In genomic region chr16:4270911-4271310, GRCm38 (mm10) we compare ENCODE assay signal across 10 mouse cellular contexts. TPM values are rescaled to one million over a fixed set of nuclear protein-coding genes. Genes with fewer than 3 reads are reported as not detected.
A peak's percentile ranks its signal among the peaks of the same experiment; 100 is the strongest.
DNase-seq lines count a peak whose midpoint lies in the region; ATAC-seq and TF ChIP-seq lines count a peak whose summit lies in the region.
"Had no signal": no experiment of that assay in that cellular context is flagged by ENCODE, and none has a peak within 500 bp of the region (broad histone marks: within the 10 kb centered on the region; RNA-seq: fewer than 3 reads in every experiment).

No protein-coding gene starts in this region.

- DNase-seq in forebrain, postnatal 0 days, result peak; percentile 26
- peak; percentile 73 for DNase-seq in kidney, postnatal 0 days (ENCODE audit: low spot score)
- no peak for DNase-seq in kidney, postnatal 10 days
- peak; percentile 77 for DNase-seq in Patski (ENCODE audit: low read depth, low spot score)
- DNase-seq in kidney, postnatal 14 days, result peak; percentile 24
- no peak for DNase-seq in frontal cortex, adult 2 months (ENCODE audit: extremely low spot score in 1 of 2, low spot score in 1 of 2)
- no peak for DNase-seq in urinary bladder, postnatal 25 days (ENCODE audit: low spot score)

- no peak overlapping the region for H3K4me3 ChIP-seq in forebrain, postnatal 0 days (ENCODE audit: low read depth, low read length)
- no peak overlapping the region for H3K4me3 ChIP-seq in forebrain, embryonic 15.5 days
- no peak overlapping the region for H3K4me3 ChIP-seq in kidney, postnatal 0 days (replicated peaks; ENCODE audit: low read depth, low read length)
- H3K4me3 ChIP-seq: forebrain, embryonic 10.5 days; midbrain, embryonic 12.5 days had no signal

- H3K4me2 ChIP-seq in forebrain, postnatal 0 days (ENCODE audit: low read depth), result no peak overlapping the region
- H3K4me2 ChIP-seq in forebrain, embryonic 15.5 days (replicated peaks), result no peak overlapping the region
- no peak overlapping the region for H3K4me2 ChIP-seq in kidney, postnatal 0 days (ENCODE audit: low read length)
- H3K4me2 ChIP-seq: midbrain, embryonic 12.5 days had no signal

- 11% methylated on average over 1 of the region's 1 CpGs for WGBS in forebrain, postnatal 0 days
- 4% methylated on average over 1 of the region's 1 CpGs for WGBS in forebrain, embryonic 15.5 days
- WGBS in kidney, postnatal 0 days, result 13% methylated on average over 1 of the region's 1 CpGs

- no peaks in the 10 kb centered on the region for H3K27me3 ChIP-seq in forebrain, postnatal 0 days (ENCODE audit: insufficient read depth, low read length)
- no peaks in the 10 kb centered on the region for H3K27me3 ChIP-seq in forebrain, embryonic 15.5 days
- H3K27me3 ChIP-seq in kidney, postnatal 0 days (ENCODE audit: insufficient read depth, low read length), result no peaks in the 10 kb centered on the region
- H3K27me3 ChIP-seq in Patski, result no peaks in the 10 kb centered on the region

- in situ Hi-C loops in Patski (cut with MboI; ENCODE audit: low pct_unique_long_range_greater_than_20kb), result no loop called here

- no peak for ATAC-seq in forebrain, postnatal 0 days
- no peak for ATAC-seq in forebrain, embryonic 15.5 days (replicated peaks)
- ATAC-seq in kidney, postnatal 0 days (replicated peaks; ENCODE audit: low FRiP score, low read depth), result no peak
- ATAC-seq in Patski, result peak; percentile 70

- no peak for TF ChIP-seq CTCF in forebrain, postnatal 0 days (IDR thresholded peaks at IDR 0.05; ENCODE audit: low read depth)
- TF ChIP-seq CTCF in kidney, postnatal 0 days (IDR thresholded peaks at IDR 0.05; ENCODE audit: low read depth), result no peak
- TF ChIP-seq CTCF in Patski (IDR thresholded peaks at IDR 0.05), result no peak

- H3K9me3 ChIP-seq in forebrain, postnatal 0 days (ENCODE audit: low read length), result no peaks in the 10 kb centered on the region
- no peaks in the 10 kb centered on the region for H3K9me3 ChIP-seq in forebrain, embryonic 15.5 days
- no peaks in the 10 kb centered on the region for H3K9me3 ChIP-seq in kidney, postnatal 0 days (replicated peaks; ENCODE audit: low read length)
- H3K9me3 ChIP-seq: forebrain, embryonic 10.5 days; midbrain, embryonic 12.5 days had no signal

- CTCF ChIA-PET in Patski (lab: Charles Lee), result interaction anchor here (1.0 kb wide), 1 partner anchor 194 kb away, joined by 3 read pairs; no protein-coding TSS in a partner anchor

- POLR2A ChIA-PET in Patski (lab: Charles Lee), result no interaction called here

- no peak overlapping the region for H3K27ac ChIP-seq in forebrain, postnatal 0 days (ENCODE audit: low read depth, low read length)
- H3K27ac ChIP-seq in forebrain, embryonic 15.5 days (replicated peaks), result no peak overlapping the region; the same call in 1 of the 2 replicates
- no peak overlapping the region for H3K27ac ChIP-seq in kidney, postnatal 0 days
- H3K27ac ChIP-seq: forebrain, embryonic 10.5 days; midbrain, embryonic 12.5 days had no signal

- no peak overlapping the region for H3K9ac ChIP-seq in forebrain, postnatal 0 days
- no peak overlapping the region for H3K9ac ChIP-seq in forebrain, embryonic 15.5 days (replicated peaks)
- H3K9ac ChIP-seq in kidney, postnatal 0 days (ENCODE audit: low read depth, low read length), result no peak overlapping the region
- H3K9ac ChIP-seq: midbrain, embryonic 12.5 days had no signal

- H3K36me3 ChIP-seq in forebrain, postnatal 0 days (ENCODE audit: insufficient read depth), result no peaks in the 10 kb centered on the region
- no peaks in the 10 kb centered on the region for H3K36me3 ChIP-seq in forebrain, embryonic 15.5 days
- no peaks in the 10 kb centered on the region for H3K36me3 ChIP-seq in kidney, postnatal 0 days (ENCODE audit: insufficient read depth, low read length)
- H3K36me3 ChIP-seq: forebrain, embryonic 10.5 days; midbrain, embryonic 12.5 days had no signal

- no peaks in the 10 kb centered on the region for H3K4me1 ChIP-seq in forebrain, postnatal 0 days (ENCODE audit: insufficient read depth)
- H3K4me1 ChIP-seq in forebrain, embryonic 15.5 days, result peaks cover 16% of the 10 kb centered on the region
- H3K4me1 ChIP-seq in kidney, postnatal 0 days (replicated peaks; ENCODE audit: insufficient read depth, low read length), result 0 out of 2 replicates have a peak, but pooled peaks cover 5% of the 10 kb centered on the region

RNA-seq across cellular contexts. Expression of gene Crebbp, which starts 57.1 kb away (rescaled TPM):
- total RNA-seq in forebrain, postnatal 0 days (2014; rRNA removed), result 42.5 and 59.6 TPM in 2 replicates
- polyA plus RNA-seq in forebrain, postnatal 0 days (2015; fragmentation: Nextera tagmentation; extraction: Ambion mirVana), result 18.5 and 31.4 TPM in 2 replicates
- polyA plus RNA-seq in forebrain, embryonic 15.5 days (2015; fragmentation: Nextera tagmentation; extraction: Ambion mirVana), result 48.0 and 48.3 TPM in 2 replicates
- 28.8 and 29.9 TPM in 2 replicates for polyA plus RNA-seq in kidney, postnatal 0 days (2015; fragmentation: Nextera tagmentation; extraction: Ambion mirVana)
- 14.5 TPM for polyA plus RNA-seq in Patski (2021)
- polyA plus RNA-seq in frontal cortex, adult 2 months (2012; rRNA removed), result 37.1 and 38.0 TPM in 2 replicates

Comparison
In these comparisons a context has a peak if more than half of its experiments do, and no peak if none do; other contexts are left out.
1. DNase-seq: peak in forebrain, postnatal 0 days (single experiment), kidney, postnatal 0 days (single experiment), Patski (single experiment) and kidney, postnatal 14 days (single experiment); none in kidney, postnatal 10 days (single experiment), frontal cortex, adult 2 months (0 of 2) and urinary bladder, postnatal 25 days (single experiment).